Mouse (Mus musculus) liver, embryonic 14.5 days (tissue): ENCODE data around the gene Hectd4. TPM values are rescaled to one million over a fixed set of nuclear protein-coding genes. Genes with fewer than 3 reads are reported as not detected.

Source experiments
- ATAC-seq: fragments of 200-750 bp; cut with Nextera tagmentation; 2 replicates; pipeline ENCODE4 v1.8.0; 2017; ENCODE audit warnings: moderate number of reproducible peaks, mild to moderate bottlenecking, moderate library complexity; ENCODE audit not compliant: insufficient read depth
- DNase-seq, 3 experiments: peaks; one replicate each; pipeline ENCODE4 v3.0.0-alpha.2; 2012 to 2013; ENCODE audit warnings: low read depth in 3 of 3, low spot score in 3 of 3
- H3K27ac ChIP-seq: fragments of 300-500 bp; sonication (generic); 2 replicates; pipeline ENCODE4 v1.5.1; 2014; ENCODE audit warnings: moderate library complexity, mild to moderate bottlenecking, control low read depth, inconsistent platforms
- H3K27me3 ChIP-seq: fragments of 300-500 bp; sonication (generic); 2 replicates; pipeline ENCODE4 v1.6.1; 2014; ENCODE audit warnings: mild to moderate bottlenecking, low read length, moderate library complexity; ENCODE audit not compliant: control insufficient read depth, insufficient read depth
- H3K36me3 ChIP-seq: fragments of 300-500 bp; sonication (generic); replicated peaks from 2 replicates; pipeline ENCODE4 v1.6.1; 2014; ENCODE audit warnings: low read depth; ENCODE audit not compliant: control insufficient read depth, insufficient read depth
- H3K4me1 ChIP-seq, 2 experiments: fragments of 200-500 bp in 1 of 2; fragments of 300-500 bp in 1 of 2; sonication (generic) in 1 of 2; replicated peaks; 2 replicates each; pipeline ENCODE4 v1.6.1; 2012 to 2014; ENCODE audit warnings: antibody characterized with exemption in 1 of 2, inconsistent platforms in 1 of 2, low read length in 1 of 2; ENCODE audit not compliant: control insufficient read depth in 2 of 2, insufficient read depth in 2 of 2
- H3K4me2 ChIP-seq: fragments of 300-500 bp; sonication (generic); 2 replicates; pipeline ENCODE4 v1.6.1; 2014; ENCODE audit warnings: low read depth, mild to moderate bottlenecking, control low read depth, moderate library complexity
- H3K4me3 ChIP-seq, 2 experiments: fragments of 200-500 bp in 1 of 2; fragments of 300-500 bp in 1 of 2; sonication (generic) in 1 of 2; 2 replicates each; pipeline ENCODE4 v1.5.1; 2012 to 2014; ENCODE audit warnings: low read depth in 2 of 2, low read length in 2 of 2, mild to moderate bottlenecking in 2 of 2, control low read depth in 1 of 2, inconsistent platforms in 1 of 2, moderate library complexity in 1 of 2; ENCODE audit not compliant: insufficient read depth in 1 of 2
- H3K9ac ChIP-seq: fragments of 300-500 bp; sonication (generic); replicated peaks from 2 replicates; pipeline ENCODE4 v1.6.1; 2014; ENCODE audit warnings: mild to moderate bottlenecking, control low read depth, moderate library complexity
- H3K9me3 ChIP-seq: fragments of 300-500 bp; sonication (generic); 2 replicates; pipeline ENCODE4 v1.6.1; 2016; ENCODE audit warnings: low read length, mixed read lengths; ENCODE audit not compliant: control insufficient read depth
- CTCF ChIP-seq: IDR thresholded peaks from 2 replicates; pipeline ENCODE4 v1.5.1; 2016; ENCODE audit warnings: antibody characterized with exemption, low read depth, control low read depth
- EP300 ChIP-seq: IDR thresholded peaks from 2 replicates; pipeline ENCODE4 v1.6.1; 2016; ENCODE audit warnings: antibody characterized with exemption, low read depth
- WGBS: fragments of 180-500 bp; shearing (Covaris S2); extraction: QIAGEN DNeasy Blood & Tissue Kit; methylation state at CpG from one replicate; pipeline ENCODE4 v1.1.7; 2014; ENCODE audit not compliant: insufficient replicate concordance; 5-methylcytosine and 5-hydroxymethylcytosine counted together
- polyA plus RNA-seq, 2 experiments: library from polyadenylated mRNA; depleted of rRNA in 1 of 2; stranded (reverse) in 1 of 2; unstranded in 1 of 2; fragments of >200 nt; fragmentation: Nextera tagmentation in 1 of 2; extraction: Ambion mirVana in 1 of 2; gene quantifications; 2 replicates each; pipeline versions ENCODE4 v1.2.1 to v1.2.3; 2012 to 2014

Gene Hectd4
- polyA plus RNA-seq, 2 experiments: 11.2 to 15.8 TPM

DNA sequence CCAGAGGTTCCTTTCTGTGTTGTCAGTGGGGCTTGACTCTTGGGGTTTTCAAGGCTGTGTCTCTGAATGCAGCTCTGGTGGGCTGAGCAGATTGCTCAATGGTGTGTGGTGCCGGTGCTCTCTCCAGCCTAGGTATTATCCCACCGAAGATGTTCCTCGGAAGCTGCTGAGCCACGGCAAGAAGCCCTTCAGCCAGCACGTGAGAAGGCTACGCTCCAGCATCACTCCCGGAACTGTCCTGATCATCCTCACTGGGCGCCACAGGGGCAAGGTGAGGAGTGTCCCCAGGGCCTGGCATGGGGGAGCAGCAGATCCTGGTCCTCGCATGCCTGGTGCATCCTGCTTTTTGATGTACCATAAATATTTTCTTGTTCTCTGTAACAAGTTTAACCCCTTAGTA is 13.5 kb upstream of the Hectd4 start:
- peak overlapping the region; percentile 97 for H3K9ac ChIP-seq
- ATAC-seq: no peak
- H3K4me3 ChIP-seq: peak overlapping the region; percentile 91 to 99
- no peak for TF ChIP-seq EP300
- H3K27me3 ChIP-seq: no peaks in the 10 kb centered on the region
- H3K4me2 ChIP-seq: peak overlapping the region; percentile 68
- peaks cover 12 to 17% of the 10 kb centered on the region in 2 experiments for H3K4me1 ChIP-seq
- peaks cover 60% of the 10 kb centered on the region for H3K36me3 ChIP-seq
- no peaks in the 10 kb centered on the region for H3K9me3 ChIP-seq
- H3K27ac ChIP-seq: no peak overlapping the region; the same call in 1 of the 2 replicates
- 67% methylated on average over 9 of the region's 9 CpGs for WGBS
- DNase-seq: no peak

DNA sequence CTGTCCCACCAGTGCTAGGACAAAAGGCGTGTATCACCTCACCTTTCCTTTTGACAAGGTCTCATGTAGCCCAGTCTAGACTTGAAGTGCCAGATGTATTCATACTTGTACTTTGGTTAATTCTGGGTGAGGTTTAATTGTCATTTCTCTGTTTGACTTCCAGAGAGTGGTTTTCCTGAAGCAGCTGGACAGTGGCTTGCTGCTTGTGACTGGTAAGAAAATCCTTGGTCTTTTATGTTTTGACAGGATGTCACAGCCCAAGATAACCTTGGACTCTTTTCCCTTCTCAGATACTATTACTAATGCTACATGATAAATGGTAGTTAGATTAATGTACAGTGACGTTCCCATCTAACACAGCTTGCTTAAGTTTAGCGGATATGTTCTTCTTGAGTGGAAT is 13.0 kb upstream of the Hectd4 start:
- ATAC-seq: no peak
- Histone ChIP-seq H3K27me3 (no peaks in the 10 kb centered on the region), H3K4me1 (peaks cover 12 to 17% of the 10 kb centered on the region in 2 experiments), H3K9me3 (no peaks in the 10 kb centered on the region), H3K27ac (no peak overlapping the region; the same call in 1 of the 2 replicates), H3K4me2 (peak overlapping the region; percentile 68), H3K4me3 (0 out of 4 replicates have a peak overlapping the region, but pooled peaks of 1 of the 2 experiments have one; percentile 91), H3K36me3 (peaks cover 65% of the 10 kb centered on the region), H3K9ac (no peak overlapping the region; the same call in 1 of the 2 replicates)
- no peak for TF ChIP-seq EP300
- no peak for TF ChIP-seq CTCF
- WGBS: 68% methylated on average over 3 of the region's 3 CpGs
- no peak for DNase-seq

DNA sequence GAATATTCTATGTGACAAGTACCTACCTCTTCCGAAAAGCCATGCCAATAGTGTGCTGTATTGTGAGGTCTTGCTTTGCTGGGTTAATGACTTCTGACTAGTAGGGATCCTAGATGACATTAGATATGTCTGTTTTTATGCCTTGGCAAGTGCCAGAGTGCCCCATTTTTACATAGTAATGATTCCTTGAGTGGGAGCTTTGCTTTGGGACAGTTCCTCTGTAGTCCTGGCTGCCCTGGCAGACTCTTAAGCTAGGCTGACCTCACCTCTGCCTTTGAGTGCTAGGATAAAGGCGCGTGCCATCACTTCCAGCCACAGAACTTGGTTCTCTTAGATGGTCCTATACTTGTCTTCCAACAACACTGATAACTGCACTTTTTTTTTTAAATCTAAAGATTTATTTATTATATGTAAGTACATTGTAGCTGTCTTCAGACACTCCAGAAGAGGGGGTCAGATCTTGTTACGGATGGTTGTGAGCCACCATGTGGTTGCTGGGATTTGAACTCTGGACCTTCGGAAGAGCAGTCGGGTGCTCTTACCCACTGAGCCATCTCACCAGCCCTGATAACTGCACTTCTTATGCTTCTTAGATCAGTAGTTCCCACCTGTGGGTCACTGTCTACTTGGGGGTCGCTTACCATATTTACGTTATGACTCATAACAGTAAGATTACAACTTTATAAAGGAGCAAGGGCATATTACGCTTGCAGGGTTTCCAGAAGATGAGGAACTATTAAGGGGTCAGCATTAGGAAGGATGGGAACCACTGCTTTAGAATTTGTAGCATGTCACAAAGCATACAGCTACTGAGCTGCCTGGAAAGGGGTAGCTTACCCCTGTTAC is 10.0 kb upstream of the Hectd4 start:
- DNase-seq: no peak
- Histone ChIP-seq H3K27me3 (no peaks in the 10 kb centered on the region), H3K36me3 (peaks cover 70% of the 10 kb centered on the region), H3K27ac (no peak overlapping the region), H3K4me3 (no peak overlapping the region), H3K4me1 (peaks cover 12 to 20% of the 10 kb centered on the region in 2 experiments), H3K9me3 (no peaks in the 10 kb centered on the region), H3K4me2 (no peak overlapping the region), H3K9ac (no peak overlapping the region)
- 80% methylated on average over 9 of the region's 9 CpGs for WGBS
- ATAC-seq: peak; percentile 24; the same call in 1 of the 2 replicates
- no peak for TF ChIP-seq CTCF
- TF ChIP-seq EP300: no peak

DNA sequence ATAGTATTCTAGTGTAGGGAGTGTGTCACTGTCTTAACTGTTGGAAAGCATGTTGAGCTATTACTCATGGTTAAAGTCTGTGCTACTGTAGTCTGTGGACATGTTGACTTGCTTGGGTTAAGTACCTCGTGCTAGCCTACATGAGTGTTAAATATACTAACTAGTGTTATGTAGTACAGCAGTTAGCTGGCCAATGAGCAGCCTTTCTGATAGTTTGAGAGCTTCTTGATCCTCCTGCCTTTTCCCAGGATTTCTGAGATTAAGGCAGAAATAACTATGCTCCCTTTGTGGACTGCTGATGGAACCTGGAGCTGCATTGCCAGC is 9.5 kb upstream of the Hectd4 start:
- TF ChIP-seq CTCF (no peak), EP300 (no peak)
- no peak for ATAC-seq
- 68% methylated on average over 1 of the region's 1 CpGs for WGBS
- Histone ChIP-seq H3K9me3 (no peaks in the 10 kb centered on the region), H3K4me2 (no peak overlapping the region), H3K9ac (no peak overlapping the region), H3K4me1 (peaks cover 16 to 25% of the 10 kb centered on the region in 2 experiments), H3K27ac (no peak overlapping the region), H3K27me3 (no peaks in the 10 kb centered on the region), H3K36me3 (peaks cover 69% of the 10 kb centered on the region), H3K4me3 (no peak overlapping the region)
- no peak for DNase-seq

DNA sequence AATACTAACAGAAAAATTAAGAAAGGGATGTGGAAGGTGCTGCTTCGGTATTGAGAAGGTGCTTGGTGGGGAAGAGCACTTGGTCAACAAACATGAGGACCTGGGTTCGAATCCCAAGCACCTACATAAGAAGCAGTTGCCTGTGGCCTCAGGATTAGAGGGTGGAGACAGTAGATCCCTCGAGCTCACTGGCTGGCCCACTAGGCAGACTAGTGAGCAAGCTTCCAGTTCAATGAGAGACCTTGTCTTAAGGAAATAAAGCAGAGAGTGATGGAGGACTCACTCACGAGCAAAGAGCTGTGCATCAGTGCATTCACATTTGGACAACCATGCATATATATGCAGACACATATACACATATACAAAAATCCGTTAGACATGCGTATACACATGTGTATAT is 7.9 kb upstream of the Hectd4 start:
- Histone ChIP-seq H3K36me3 (peaks cover 53% of the 10 kb centered on the region), H3K27ac (no peak overlapping the region)
- TF ChIP-seq CTCF (no peak), EP300 (no peak)

More for the DNA sequence above, 7.9 kb upstream of the Hectd4 start:
- ATAC-seq (no peak), DNase-seq (no peak)
- Histone ChIP-seq H3K27me3 (no peaks in the 10 kb centered on the region), H3K9ac (no peak overlapping the region), H3K9me3 (no peaks in the 10 kb centered on the region), H3K4me2 (no peak overlapping the region), H3K4me3 (no peak overlapping the region), H3K4me1 (peaks cover 18 to 25% of the 10 kb centered on the region in 2 experiments)
- 83% methylated on average over 6 of the region's 6 CpGs for WGBS
